In genomic region chr6:28315208-28315607, GRCm38 (mm10) we compare ENCODE assay signal across 24 mouse cellular contexts.
DNase-seq lines count a peak whose midpoint lies in the region; ATAC-seq and TF ChIP-seq lines count a peak whose summit lies in the region.
"Had no signal": no experiment of that assay in that cellular context is flagged by ENCODE, and none has a peak within 500 bp of the region (broad histone marks: within the 10 kb centered on the region; RNA-seq: fewer than 3 reads in every experiment).

No protein-coding gene starts in this region.

- H3K4me3 ChIP-seq in forebrain, embryonic 13.5 days: no peak overlapping the region
- H3K4me3 ChIP-seq in forebrain, embryonic 11.5 days (ENCODE audit: low read depth, low read length): no peak overlapping the region
- H3K4me3 ChIP-seq in forebrain, embryonic 16.5 days (replicated peaks; ENCODE audit: low read length): no peak overlapping the region
- H3K4me3 ChIP-seq in forebrain, embryonic 10.5 days: no peak overlapping the region
- H3K4me3 ChIP-seq: embryonic facial prominence, embryonic 13.5 days; embryonic facial prominence, embryonic 15.5 days; erythroblast, embryonic 14.5 days had no signal

- no peak for TF ChIP-seq CTCF in brain, embryonic 14.5 days (IDR thresholded peaks at IDR 0.05; ENCODE audit: borderline replicate concordance, extremely low read depth, insufficient read depth, insufficient read length)

- H3K36me3 ChIP-seq in forebrain, embryonic 13.5 days (ENCODE audit: poor library complexity, severe bottlenecking): no peaks in the 10 kb centered on the region
- H3K36me3 ChIP-seq in forebrain, embryonic 11.5 days (ENCODE audit: control insufficient read depth, insufficient read depth, low read length): no peaks in the 10 kb centered on the region
- H3K36me3 ChIP-seq in forebrain, embryonic 16.5 days (ENCODE audit: control insufficient read depth, insufficient read depth): no peaks in the 10 kb centered on the region
- H3K36me3 ChIP-seq in forebrain, embryonic 10.5 days (replicated peaks): no peaks in the 10 kb centered on the region
- H3K36me3 ChIP-seq: embryonic facial prominence, embryonic 13.5 days; embryonic facial prominence, embryonic 15.5 days; G1E had no signal

- peak; percentile 53; the same call in 1 of the 2 replicates for ATAC-seq in forebrain, embryonic 13.5 days
- no peak for ATAC-seq in forebrain, embryonic 11.5 days (replicated peaks; ENCODE audit: low FRiP score)
- peak; percentile 67; the same call in 1 of the 2 replicates for ATAC-seq in forebrain, embryonic 16.5 days
- ATAC-seq: activated CD4-positive, CD25-positive, alpha-beta regulatory T cell, adult 4 months; CD4-positive, CD25-positive, alpha-beta regulatory T cell, adult 4 months; Patski had no signal

- no peaks in the 10 kb centered on the region for H3K9me3 ChIP-seq in forebrain, embryonic 13.5 days (replicated peaks)
- no peaks in the 10 kb centered on the region for H3K9me3 ChIP-seq in forebrain, embryonic 11.5 days (ENCODE audit: control insufficient read depth, low read length)
- no peaks in the 10 kb centered on the region for H3K9me3 ChIP-seq in forebrain, embryonic 16.5 days (ENCODE audit: control insufficient read depth, low read length)
- H3K9me3 ChIP-seq in forebrain, embryonic 10.5 days: no peaks in the 10 kb centered on the region
- H3K9me3 ChIP-seq: embryonic facial prominence, embryonic 13.5 days; embryonic facial prominence, embryonic 15.5 days; G1E had no signal

- H3K27ac ChIP-seq in forebrain, embryonic 13.5 days: no peak overlapping the region
- no peak overlapping the region for H3K27ac ChIP-seq in forebrain, embryonic 11.5 days (ENCODE audit: low read depth, low read length)
- no peak overlapping the region for H3K27ac ChIP-seq in forebrain, embryonic 16.5 days (ENCODE audit: low read length)
- H3K27ac ChIP-seq in forebrain, embryonic 10.5 days: no peak overlapping the region
- H3K27ac ChIP-seq: embryonic facial prominence, embryonic 13.5 days; embryonic facial prominence, embryonic 15.5 days had no signal

- no peak for TF ChIP-seq POLR2A in brain, embryonic 14.5 days (IDR thresholded peaks at IDR 0.05; ENCODE audit: borderline replicate concordance, extremely low read depth, insufficient read depth, insufficient read length, poor library complexity, severe bottlenecking)

- no peak overlapping the region for H3K4me2 ChIP-seq in forebrain, embryonic 13.5 days
- no peak overlapping the region for H3K4me2 ChIP-seq in forebrain, embryonic 11.5 days (ENCODE audit: low read depth, low read length, severe bottlenecking)
- H3K4me2 ChIP-seq in forebrain, embryonic 16.5 days (ENCODE audit: low read length): no peak overlapping the region
- H3K4me2 ChIP-seq: embryonic facial prominence, embryonic 13.5 days; embryonic facial prominence, embryonic 15.5 days had no signal

- 0 out of 2 replicates have a peak, but pooled peaks cover 4% of the 10 kb centered on the region for H3K4me1 ChIP-seq in forebrain, embryonic 13.5 days
- no peaks in the 10 kb centered on the region for H3K4me1 ChIP-seq in forebrain, embryonic 11.5 days (replicated peaks; ENCODE audit: control insufficient read depth, insufficient read depth, low read length)
- peaks cover 4% of the 10 kb centered on the region; the same call in 1 of the 2 replicates for H3K4me1 ChIP-seq in forebrain, embryonic 16.5 days (replicated peaks; ENCODE audit: control insufficient read depth, insufficient read depth, low read length)
- no peaks in the 10 kb centered on the region for H3K4me1 ChIP-seq in forebrain, embryonic 10.5 days
- H3K4me1 ChIP-seq: embryonic facial prominence, embryonic 13.5 days; embryonic facial prominence, embryonic 15.5 days had no signal

- 91% methylated on average over 3 of the region's 3 CpGs for WGBS in forebrain, embryonic 13.5 days
- WGBS in forebrain, embryonic 11.5 days: 93% methylated on average over 3 of the region's 3 CpGs
- WGBS in forebrain, embryonic 16.5 days: 73% methylated on average over 3 of the region's 3 CpGs
- WGBS in forebrain, embryonic 10.5 days: 90% methylated on average over 3 of the region's 3 CpGs

- no peaks in the 10 kb centered on the region for H3K27me3 ChIP-seq in forebrain, embryonic 13.5 days
- H3K27me3 ChIP-seq in forebrain, embryonic 11.5 days (ENCODE audit: control insufficient read depth, insufficient read depth, low read length): no peaks in the 10 kb centered on the region
- no peaks in the 10 kb centered on the region for H3K27me3 ChIP-seq in forebrain, embryonic 16.5 days (replicated peaks; ENCODE audit: control insufficient read depth, insufficient read depth, low read length)
- H3K27me3 ChIP-seq in forebrain, embryonic 10.5 days (ENCODE audit: poor library complexity, severe bottlenecking): no peaks in the 10 kb centered on the region
- H3K27me3 ChIP-seq: CH12.LX; embryonic facial prominence, embryonic 13.5 days; embryonic facial prominence, embryonic 15.5 days had no signal

- H3K9ac ChIP-seq in forebrain, embryonic 13.5 days: no peak overlapping the region
- no peak overlapping the region for H3K9ac ChIP-seq in forebrain, embryonic 11.5 days (ENCODE audit: low read length)
- no peak overlapping the region for H3K9ac ChIP-seq in forebrain, embryonic 16.5 days (replicated peaks; ENCODE audit: low read depth, low read length)
- H3K9ac ChIP-seq: embryonic facial prominence, embryonic 13.5 days; embryonic facial prominence, embryonic 15.5 days had no signal

- DNase-seq in forebrain, embryonic 11.5 days (ENCODE audit: low spot score): no peak
- DNase-seq in forebrain, embryonic 10.5 days (ENCODE audit: extremely low spot score, low spot score): no peak
- peak; percentile 31 for DNase-seq in brain, embryonic 14.5 days (ENCODE audit: low read depth)
- DNase-seq: adrenal gland, adult 8-10 months; adrenal gland, postnatal 14 days; adrenal gland, postnatal 36 days; B cell, adult 2 months; cerebellum, adult 11 months; cerebellum, adult 18-20 months; cerebellum, adult 8-10 months; cerebellum, adult 9-11 months; cerebellum, postnatal 14 days; cerebellum, postnatal 36 days; embryo, embryonic 11 days had no signal
